Mouse (Mus musculus) CD4-positive helper T cell, adult 2 months (primary cell): ENCODE data around the gene Prickle4.

Experiments used
- DNase-seq: peaks from one replicate; pipeline ENCODE4 v3.0.0-alpha.2; 2012; ENCODE audit warnings: low read depth, missing footprints, low spot score

The Prickle4 gene

DNA sequence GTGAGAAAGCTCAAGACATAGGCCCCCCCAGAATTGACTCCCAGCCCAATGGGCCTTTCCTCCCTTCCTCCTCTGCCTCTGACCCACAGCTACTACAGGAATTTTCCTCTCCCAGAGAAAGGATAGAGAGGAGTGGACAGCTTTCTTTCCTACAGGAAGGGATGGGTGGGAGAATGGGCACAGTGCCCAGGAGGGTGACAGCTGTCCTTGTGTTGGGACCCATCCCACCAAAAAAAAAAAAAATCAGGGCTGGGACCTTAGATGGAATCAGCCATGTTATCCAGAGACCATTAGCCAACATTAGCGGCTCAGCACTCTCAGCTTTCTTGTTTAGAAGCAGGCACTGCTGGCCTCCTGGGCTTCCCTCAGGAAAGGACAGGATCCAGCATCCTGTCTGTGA, 11.7 kb upstream of the Prickle4 start:
- no peak for DNase-seq

DNA sequence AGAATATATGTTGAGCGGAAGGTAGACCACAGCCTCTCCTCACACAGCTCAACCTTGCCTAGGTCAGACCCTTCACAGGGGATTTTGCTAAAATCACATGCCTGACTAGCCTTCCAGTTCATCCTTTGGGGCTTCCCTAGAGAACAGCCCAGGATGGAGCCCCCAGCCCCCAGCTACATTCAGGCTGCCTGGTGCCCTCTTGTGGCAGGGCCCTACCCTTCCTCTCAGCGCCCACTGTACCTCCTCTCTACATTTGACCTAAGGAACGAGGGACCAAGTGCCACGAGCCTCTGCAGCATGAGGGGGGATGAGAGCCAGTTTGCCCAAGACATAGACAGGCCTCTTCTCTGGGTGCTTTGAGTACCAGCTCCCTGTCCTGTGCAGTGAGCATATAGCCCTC, 10.2 kb upstream of the Prickle4 start:
- DNase-seq, result no peak

- no peak for DNase-seq
These were observed 9.0 kb upstream of the Prickle4 start for GRCm38 (mm10) chr17:47703556-47703955.

DNA sequence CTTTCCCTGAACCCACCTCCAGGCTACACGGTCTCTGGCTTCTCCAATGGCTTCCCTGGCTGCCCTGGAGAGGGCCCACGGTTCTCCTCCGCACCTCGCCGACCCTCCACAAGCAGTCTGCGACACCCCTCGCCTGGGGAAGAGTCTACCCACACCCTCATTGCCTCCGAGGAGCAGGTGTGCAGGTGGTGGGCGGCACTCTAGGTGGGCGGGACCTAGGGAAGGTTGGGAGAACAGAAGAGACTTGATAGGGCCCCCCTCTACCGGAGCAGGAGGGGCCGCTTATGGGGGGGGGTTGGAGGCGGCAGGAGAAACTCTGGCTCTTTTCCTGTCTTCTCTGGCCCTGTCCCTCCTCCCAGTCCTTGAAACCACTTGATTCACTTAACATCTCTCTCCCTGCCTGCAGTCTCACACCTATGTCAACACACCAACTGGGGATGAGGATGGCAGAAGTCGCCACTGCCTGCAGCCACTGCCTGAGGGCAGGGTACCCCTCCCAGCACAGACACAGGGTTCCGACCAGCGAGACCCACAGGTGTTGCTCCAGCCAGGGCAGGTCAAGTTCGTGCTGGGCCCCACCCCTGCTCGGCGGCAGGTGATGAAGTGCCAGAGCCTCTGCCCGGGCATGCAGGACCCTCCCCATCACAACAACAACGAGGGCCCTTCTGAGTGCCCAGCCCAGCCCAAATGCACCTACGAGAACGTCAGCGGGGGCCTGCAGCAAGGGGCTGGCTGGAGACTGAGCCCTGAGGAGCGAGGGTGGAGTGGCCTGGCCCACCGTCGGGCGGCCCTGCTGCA, 8.2 kb upstream of the Prickle4 start:
- DNase-seq, result no peak

- DNase-seq, result no peak
These were observed 7.3 kb upstream of the Prickle4 start for GRCm38 (mm10) chr17:47701793-47702192.

- DNase-seq, result no peak
These were observed 4.5 kb upstream of the Prickle4 start for GRCm38 (mm10) chr17:47699055-47699454.

- DNase-seq, result no peak
These were observed 3.6 kb upstream of the Prickle4 start for GRCm38 (mm10) chr17:47698156-47698555.

DNA sequence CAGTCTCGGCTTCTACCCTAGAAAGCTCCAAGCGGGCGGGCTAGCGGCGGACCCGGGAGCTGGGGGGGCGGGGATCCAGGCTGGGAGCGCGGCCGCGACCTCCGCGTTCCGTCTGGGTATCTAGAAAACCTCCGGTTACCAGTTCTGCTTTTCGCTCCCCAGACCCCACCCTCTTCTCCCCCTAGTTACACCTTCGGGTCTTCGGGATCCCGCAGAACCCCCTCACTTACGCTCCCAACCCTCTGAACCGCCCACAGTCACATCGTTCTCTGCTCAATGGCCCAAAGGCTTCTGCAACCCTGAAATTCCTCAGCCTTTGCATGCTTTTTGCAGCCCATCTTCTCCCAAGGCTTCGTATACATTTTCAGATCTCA, 788 bp upstream of the Prickle4 start:
- DNase-seq, result no peak

GRCm38 (mm10) chr17:47694442-47694502, 264 bp downstream of the Prickle4 start, which contains the start of gene Gm21981:
Gm21981 (minus strand) TSS chr17:47694455.
- DNase-seq, result no peak

DNA sequence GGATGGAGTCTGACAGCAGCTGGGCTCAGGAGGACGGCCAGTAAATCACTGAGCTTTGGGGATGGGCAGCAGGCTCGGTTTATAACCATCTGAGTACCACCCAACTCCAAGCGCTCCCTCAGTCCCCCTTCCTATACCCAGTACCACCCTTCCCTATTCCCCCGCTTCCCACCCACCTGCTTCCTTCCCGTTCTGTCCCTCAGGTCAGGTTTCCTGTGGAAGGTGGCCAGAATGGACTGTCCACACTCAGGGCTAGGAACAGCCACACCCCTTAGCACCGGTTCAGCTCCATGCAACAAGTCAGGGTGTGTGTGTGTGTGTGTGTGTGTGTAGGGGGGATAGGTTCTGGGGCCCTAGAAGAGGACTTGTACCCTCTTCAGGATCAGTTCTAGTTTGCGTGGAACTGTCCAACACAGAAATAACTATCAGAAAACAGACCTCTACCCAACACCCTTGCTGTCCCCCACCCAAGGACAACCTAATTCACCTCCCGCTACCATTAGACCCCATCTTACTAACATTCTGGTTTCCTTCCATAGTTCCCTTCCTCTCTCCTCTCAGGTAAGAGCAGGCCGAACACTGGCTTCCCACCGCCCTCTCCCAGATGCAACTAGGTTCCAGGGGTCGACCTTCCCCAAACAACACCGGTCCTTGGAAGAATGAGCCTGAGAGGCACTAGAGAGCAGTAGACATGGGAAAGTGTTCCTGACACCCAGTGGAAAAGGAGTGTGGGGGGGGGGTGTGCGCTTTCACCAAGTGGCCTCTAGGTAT, 680 bp downstream of the Prickle4 start:
- DNase-seq, result no peak

DNA sequence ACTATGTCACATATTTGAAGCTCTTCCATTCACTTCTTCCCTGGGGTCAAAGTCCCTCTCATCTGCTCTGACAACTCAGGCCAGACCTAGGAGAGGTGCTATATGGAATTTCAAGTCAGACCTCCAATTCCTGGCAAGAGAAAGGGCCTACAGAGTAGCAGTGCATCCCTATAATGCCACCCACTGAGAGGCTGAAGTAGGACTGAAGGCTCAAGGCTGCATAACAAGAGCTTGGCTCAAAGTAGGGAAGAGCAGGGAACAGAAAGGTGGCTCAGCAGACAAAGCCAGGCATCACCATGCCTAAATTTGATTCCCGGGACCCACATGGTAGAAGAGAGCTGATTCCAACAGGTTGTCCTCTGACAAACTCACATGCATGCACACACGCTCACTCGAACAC, 2.9 kb downstream of the Prickle4 start:
- DNase-seq, result no peak

DNA sequence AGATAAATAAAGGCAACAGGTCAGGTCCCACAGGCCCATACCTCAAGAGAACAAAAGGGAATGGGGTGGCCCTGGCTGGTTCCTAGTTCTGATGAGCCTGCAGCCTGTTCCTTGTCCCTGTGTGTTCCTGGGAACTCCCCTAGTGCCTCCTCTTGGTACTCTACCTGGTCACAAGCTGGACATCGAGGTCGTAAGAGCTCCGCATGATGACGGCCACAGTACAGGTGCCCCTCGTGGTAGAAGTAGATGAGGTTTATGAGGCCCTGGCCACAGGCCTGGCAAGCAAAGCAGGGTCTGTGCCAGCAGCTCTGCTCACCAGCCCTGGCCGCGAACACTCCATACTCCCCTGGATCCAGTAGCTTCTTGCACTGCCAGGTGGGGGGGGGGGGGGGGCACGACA, 4.6 kb downstream of the Prickle4 start:
- DNase-seq, result no peak

DNA sequence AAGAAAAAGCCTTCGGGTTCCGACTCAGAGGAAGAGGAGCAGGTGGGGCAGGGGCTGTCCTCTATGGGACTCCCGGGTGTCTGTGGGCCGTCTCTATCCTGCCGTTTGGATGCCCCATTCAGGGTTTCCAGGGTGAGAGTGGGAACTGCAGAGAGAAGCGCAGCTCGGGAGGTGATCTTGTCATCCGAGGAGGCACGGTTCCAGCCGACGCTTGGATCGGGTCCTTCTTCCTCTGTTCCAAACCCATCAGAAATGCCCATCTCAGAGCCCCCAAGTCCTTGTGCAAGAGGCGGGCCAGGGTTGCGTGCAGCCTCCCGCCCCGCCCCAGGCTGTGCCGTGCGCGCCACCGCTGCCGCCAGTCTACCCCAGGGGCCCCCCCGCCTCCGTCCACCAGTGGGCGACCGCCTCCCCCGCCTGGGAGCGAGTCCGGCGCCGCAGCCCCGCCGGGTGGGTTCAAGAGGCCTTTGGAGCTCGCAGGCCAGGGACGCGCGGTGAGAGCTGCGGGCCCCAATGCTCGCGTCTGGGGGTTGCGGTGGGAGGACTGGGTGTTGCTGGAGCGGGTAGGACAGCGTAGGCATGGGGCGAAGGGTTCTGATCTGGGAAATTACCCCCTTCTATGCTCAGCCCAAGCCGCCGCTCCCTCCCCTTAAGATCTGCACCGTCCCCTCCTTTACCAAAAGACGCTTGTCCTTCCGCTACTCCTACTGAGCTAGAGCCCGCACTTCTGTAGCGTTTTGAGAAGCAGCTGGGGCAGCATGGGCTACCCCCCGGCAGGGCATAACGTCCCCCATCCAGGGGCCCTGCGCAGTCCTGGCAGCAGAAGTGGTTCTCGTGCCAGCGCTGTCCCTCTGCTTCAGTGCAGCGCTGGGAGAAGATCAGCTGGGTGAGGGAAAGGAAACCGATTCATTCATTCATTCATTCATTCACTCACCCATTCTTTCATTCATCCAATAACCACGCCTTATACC, 5.6 kb downstream of the Prickle4 start, which contains the start of gene Frs3:
TSS of gene Frs3 (plus strand) at position 423 of the 968 bp plus-strand sequence.
- peak; percentile 65 for DNase-seq

GRCm38 (mm10) chr17:47688344-47688607, 6.3 kb downstream of the Prickle4 start, which contains the start of gene Tomm6:
Tomm6 (minus strand) TSS chr17:47688386.
- DNase-seq, result no peak

DNA sequence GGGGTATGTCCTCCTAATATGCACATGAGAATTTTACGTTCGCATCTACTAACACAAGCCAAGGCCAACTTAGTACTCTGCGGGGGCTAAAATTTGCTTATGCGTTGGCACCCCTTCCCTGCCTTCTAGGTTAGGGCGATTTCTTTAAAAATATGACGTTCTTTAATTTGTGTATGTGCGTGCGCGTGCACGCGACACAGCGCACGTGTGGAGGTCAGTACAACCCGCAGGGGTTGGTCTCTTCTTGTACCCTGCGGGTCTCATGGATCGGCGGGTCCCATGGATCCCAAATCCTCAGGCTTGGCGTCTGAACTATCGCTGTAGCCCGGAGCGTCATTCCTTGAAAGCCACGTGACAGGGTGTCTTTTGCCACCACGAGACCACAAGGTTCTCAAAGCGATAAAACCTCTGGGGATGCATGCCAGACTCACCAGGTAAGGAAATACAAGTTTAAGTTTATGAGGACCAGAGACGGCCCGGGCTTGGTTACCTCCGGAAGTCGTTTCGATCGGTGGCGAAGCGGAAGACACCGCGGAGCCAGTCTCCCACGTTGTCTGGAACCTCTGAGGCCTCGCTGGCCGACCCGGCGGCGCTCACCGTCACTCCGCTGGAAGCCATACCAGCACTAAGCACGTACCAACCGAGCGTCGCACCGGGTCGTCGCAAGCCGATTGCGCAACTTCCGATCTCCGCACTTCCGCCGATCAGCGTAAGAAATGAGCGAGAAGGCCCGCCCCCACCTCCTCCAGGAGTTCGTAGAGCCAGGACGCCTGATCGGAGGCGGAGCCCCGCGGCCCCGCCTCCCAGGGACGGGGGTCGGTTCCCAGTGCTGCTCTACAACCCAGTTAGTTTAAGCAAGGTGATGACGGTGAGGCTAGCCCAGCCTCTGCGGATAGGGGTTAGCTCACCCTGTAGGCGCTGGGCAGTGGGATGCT, 6.9 kb downstream of the Prickle4 start:
- peak; percentile 98 for DNase-seq

DNA sequence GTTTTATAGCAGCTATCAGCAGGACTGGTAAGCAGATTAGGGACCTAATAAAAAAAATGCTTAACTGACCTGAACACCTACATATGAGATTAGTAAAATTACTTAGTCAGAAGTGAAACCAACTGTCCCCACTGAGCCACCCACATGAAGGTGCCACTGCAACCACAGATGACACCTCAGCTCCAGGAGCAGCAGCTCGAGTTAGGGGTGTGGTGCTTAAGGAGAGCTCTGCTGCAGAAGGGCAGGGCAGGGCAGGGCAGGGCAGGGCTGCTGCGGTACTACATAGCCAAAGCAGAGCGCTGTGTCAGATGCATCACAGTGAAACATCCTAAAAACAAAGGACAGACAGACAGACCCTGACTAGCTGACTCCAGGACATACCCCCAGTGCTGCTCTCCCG, 11.7 kb downstream of the Prickle4 start:
- DNase-seq, result peak; percentile 63

DNA sequence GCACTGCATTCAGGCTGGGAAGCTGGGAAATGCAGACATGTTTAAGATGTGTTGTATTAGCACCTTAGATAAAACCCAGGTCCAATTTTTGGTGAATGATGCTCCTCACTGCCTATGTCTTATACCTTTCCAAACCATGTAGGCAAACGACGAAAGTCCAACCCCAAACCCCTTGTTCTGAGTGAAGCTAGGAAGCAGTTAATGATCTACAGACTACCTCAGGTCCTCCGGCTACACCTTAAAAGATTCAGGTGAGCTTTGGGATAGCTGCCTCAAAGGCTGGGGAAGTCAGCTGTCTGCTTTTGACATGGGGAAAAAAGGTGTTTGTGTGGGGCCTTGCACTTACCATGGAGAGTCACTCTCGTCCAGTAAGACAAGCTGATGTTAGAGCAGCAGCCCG, 15.8 kb downstream of the Prickle4 start:
- DNase-seq, result no peak

DNA sequence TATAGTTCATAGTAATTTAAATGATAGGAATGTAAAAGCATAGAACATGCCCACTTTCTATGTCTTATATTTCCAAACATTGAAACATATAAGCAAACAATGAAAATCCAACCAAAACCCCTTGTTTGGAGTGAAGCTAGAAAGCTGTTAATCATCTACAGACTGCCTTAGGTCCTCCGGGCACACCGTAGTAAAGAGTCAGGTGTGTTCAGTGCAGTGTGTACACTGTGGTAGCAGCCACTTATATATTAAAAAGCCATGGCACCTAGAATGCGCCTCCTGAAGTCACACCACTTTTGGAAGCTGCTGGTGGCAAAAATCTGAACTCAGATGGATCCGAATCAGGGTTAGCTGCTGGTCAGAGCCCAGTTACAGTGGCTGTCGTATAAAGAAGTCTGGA, 16.3 kb downstream of the Prickle4 start:
- DNase-seq, result no peak

DNA sequence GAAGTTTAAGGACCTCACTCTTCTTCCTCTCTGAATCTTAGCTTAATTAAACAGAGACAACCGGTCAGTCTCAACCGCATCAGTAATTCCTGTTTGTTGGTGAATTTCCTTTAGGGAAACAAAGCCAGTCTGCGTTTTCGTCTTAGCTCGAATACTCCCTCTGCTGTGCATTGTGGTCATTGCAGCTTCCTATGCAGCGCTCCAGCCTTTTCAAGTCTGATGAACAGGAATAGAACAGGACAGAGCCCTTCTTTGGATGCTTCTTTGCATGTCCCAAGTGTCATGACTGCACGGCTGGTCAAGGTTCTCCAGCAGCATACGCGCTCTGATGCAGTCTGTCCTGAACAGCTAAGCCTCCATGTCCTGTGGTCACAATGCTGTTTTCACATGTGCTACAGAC, 18.0 kb downstream of the Prickle4 start:
- peak; percentile 53 for DNase-seq

GRCm38 (mm10) chr17:47672311-47673111, 22.0 kb downstream of the Prickle4 start:
- no peak for DNase-seq

- no peak for DNase-seq
These were observed 22.6 kb downstream of the Prickle4 start for GRCm38 (mm10) chr17:47671988-47672310.
